Mouse (Mus musculus) heart, postnatal 0 days (tissue): ENCODE measurements around the gene Pygm.

Experiments used
- CTCF ChIP-seq: IDR thresholded peaks from 2 replicates; pipeline ENCODE4 v1.5.1; 2016; ENCODE audit warnings: antibody characterized with exemption, control low read depth, low read depth
- EP300 ChIP-seq: IDR thresholded peaks from 2 replicates; pipeline ENCODE4 v1.6.1; 2016; ENCODE audit warnings: antibody characterized with exemption, low read depth

- TF ChIP-seq CTCF, result no peak
- no peak for TF ChIP-seq EP300
Observed at GRCm38 (mm10) chr19:6335458-6335827, 48.8 kb upstream of the Pygm start.
